Mouse (Mus musculus) limb, embryonic 14.5 days (tissue): ENCODE measurements around the gene Phgdh. TPM values are rescaled to one million over a fixed set of nuclear protein-coding genes. Genes with fewer than 3 reads are reported as not detected.

Experiments used
- ATAC-seq: fragments of 200-750 bp; cut with Nextera tagmentation; 2 replicates; pipeline ENCODE4 v1.8.0; 2017; ENCODE audit warnings: low read depth, moderate number of reproducible peaks, moderate TSS enrichment; ENCODE audit not compliant: low FRiP score
- DNase-seq: peaks from one replicate; pipeline ENCODE4 v3.0.0-alpha.2; 2015; ENCODE audit warnings: low spot score
- H3K27ac ChIP-seq: fragments of 300-500 bp; sonication (generic); replicated peaks from 2 replicates; pipeline ENCODE4 v1.5.1; 2014; ENCODE audit warnings: low read depth, mild to moderate bottlenecking, low read length, moderate library complexity, mixed read lengths
- H3K27me3 ChIP-seq: fragments of 300-500 bp; sonication (generic); 2 replicates; pipeline ENCODE4 v1.6.1; 2014; ENCODE audit warnings: low read length, mixed read lengths; ENCODE audit not compliant: control insufficient read depth, insufficient read depth
- H3K36me3 ChIP-seq: fragments of 300-500 bp; sonication (generic); 2 replicates; pipeline ENCODE4 v1.6.1; 2014; ENCODE audit warnings: mild to moderate bottlenecking, low read length, moderate library complexity, mixed read lengths; ENCODE audit not compliant: control insufficient read depth, insufficient read depth
- H3K4me1 ChIP-seq: fragments of 300-500 bp; sonication (generic); 2 replicates; pipeline ENCODE4 v1.6.1; 2014; ENCODE audit warnings: antibody characterized with exemption, low read length, mixed read lengths; ENCODE audit not compliant: control insufficient read depth, insufficient read depth
- H3K4me2 ChIP-seq: fragments of 300-500 bp; sonication (generic); replicated peaks from 2 replicates; pipeline ENCODE4 v1.6.1; 2014; ENCODE audit warnings: low read depth, mild to moderate bottlenecking, low read length, moderate library complexity; ENCODE audit not compliant: severe bottlenecking
- H3K4me3 ChIP-seq: fragments of 300-500 bp; sonication (generic); replicated peaks from 2 replicates; pipeline ENCODE4 v1.5.1; 2014; ENCODE audit warnings: low read length
- H3K9ac ChIP-seq: fragments of 300-500 bp; sonication (generic); 2 replicates; pipeline ENCODE4 v1.6.1; 2014; ENCODE audit warnings: mild to moderate bottlenecking, low read depth, low read length, moderate library complexity; ENCODE audit not compliant: severe bottlenecking
- H3K9me3 ChIP-seq: fragments of 300-500 bp; sonication (generic); 2 replicates; pipeline ENCODE4 v1.6.1; 2016; ENCODE audit warnings: low read length; ENCODE audit not compliant: control insufficient read depth
- POLR2A ChIP-seq: fragments of 200-500 bp; IDR thresholded peaks from 2 replicates; pipeline ENCODE4 v1.8.0; 2012; ENCODE audit warnings: inconsistent platforms, mild to moderate bottlenecking, moderate library complexity, borderline replicate concordance; ENCODE audit not compliant: insufficient read depth, insufficient read length; ENCODE audit errors: extremely low read depth
- WGBS: fragments of 180-500 bp; shearing (Covaris S2); extraction: QIAGEN DNeasy Blood & Tissue Kit; methylation state at CpG from one replicate; pipeline ENCODE4 v1.1.7; 2014; 5-methylcytosine and 5-hydroxymethylcytosine counted together
- polyA plus RNA-seq, 2 experiments: library from polyadenylated mRNA; depleted of rRNA in 1 of 2; stranded (reverse) in 1 of 2; unstranded in 1 of 2; fragments of >200 nt; fragmentation: Nextera tagmentation in 1 of 2; extraction: Ambion mirVana in 1 of 2; gene quantifications; 2 replicates each; pipeline versions ENCODE4 v1.2.1 to v1.2.3; 2012 to 2014

Gene Phgdh
- polyA plus RNA-seq, 2 experiments = 135 to 219 TPM

DNA sequence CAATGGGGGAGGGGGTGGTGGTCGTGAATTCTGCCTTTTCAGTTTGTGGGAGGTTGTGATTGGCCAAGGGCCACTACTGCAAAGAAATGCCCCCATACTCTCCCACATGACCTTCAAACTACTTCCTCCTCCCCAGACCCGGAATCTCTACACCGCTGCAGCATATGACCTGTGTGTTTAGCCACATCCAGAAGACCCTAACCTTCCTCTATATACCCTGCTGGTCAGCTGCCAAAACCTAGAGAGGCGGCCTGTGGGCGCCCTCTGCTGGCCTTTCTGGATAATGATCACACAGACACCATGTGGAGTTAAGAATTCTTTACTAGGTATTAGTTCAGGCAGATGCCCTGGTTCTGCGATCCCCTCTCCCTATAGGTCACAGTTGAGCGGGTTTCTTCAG, 26.9 kb downstream of the Phgdh start:
- Histone ChIP-seq H3K27ac (no peak overlapping the region), H3K4me3 (no peak overlapping the region), H3K36me3 (peaks cover 29% of the 10 kb centered on the region), H3K4me1 (peaks cover 12% of the 10 kb centered on the region), H3K9ac (no peak overlapping the region), H3K9me3 (no peaks in the 10 kb centered on the region), H3K27me3 (no peaks in the 10 kb centered on the region), H3K4me2 (no peak overlapping the region)
- 40% methylated on average over 6 of the region's 7 CpGs for WGBS
- DNase-seq (peak; percentile 54), ATAC-seq (peak; percentile 35; the same call in 1 of the 2 replicates)
- TF ChIP-seq POLR2A = no peak

GRCm38 (mm10) chr3:98310456-98310855, 29.3 kb downstream of the Phgdh start:
- H3K27me3 ChIP-seq = no peaks in the 10 kb centered on the region
- no peak overlapping the region for H3K9ac ChIP-seq
- ATAC-seq = no peak
- H3K9me3 ChIP-seq = no peaks in the 10 kb centered on the region
- no peak overlapping the region for H3K4me2 ChIP-seq
- H3K36me3 ChIP-seq = peaks cover 16% of the 10 kb centered on the region; the same call in 1 of the 2 replicates
- 92% methylated on average over 1 of the region's 1 CpGs for WGBS
- H3K27ac ChIP-seq = no peak overlapping the region
- H3K4me3 ChIP-seq = no peak overlapping the region
- no peak for TF ChIP-seq POLR2A
- DNase-seq = no peak
- H3K4me1 ChIP-seq = no peaks in the 10 kb centered on the region

GRCm38 (mm10) chr3:98308606-98309005, 31.2 kb downstream of the Phgdh start:
- no peak for TF ChIP-seq POLR2A
- DNase-seq (no peak), ATAC-seq (no peak)
- no peaks in the 10 kb centered on the region for H3K4me1 ChIP-seq
- H3K9me3 ChIP-seq = no peaks in the 10 kb centered on the region
- H3K4me3 ChIP-seq = no peak overlapping the region
- peaks cover 4% of the 10 kb centered on the region; the same call in 1 of the 2 replicates for H3K36me3 ChIP-seq
- no peaks in the 10 kb centered on the region for H3K27me3 ChIP-seq
- WGBS = 87% methylated on average over 6 of the region's 6 CpGs
- no peak overlapping the region for H3K4me2 ChIP-seq
- no peak overlapping the region for H3K27ac ChIP-seq
- no peak overlapping the region for H3K9ac ChIP-seq

- no peaks in the 10 kb centered on the region for H3K27me3 ChIP-seq
- DNase-seq (no peak), ATAC-seq (no peak)
- H3K4me3 ChIP-seq = no peak overlapping the region
- no peak overlapping the region for H3K27ac ChIP-seq
- no peak overlapping the region for H3K9ac ChIP-seq
- 94% methylated on average over 3 of the region's 3 CpGs for WGBS
- no peaks in the 10 kb centered on the region for H3K36me3 ChIP-seq
- H3K9me3 ChIP-seq = no peaks in the 10 kb centered on the region
- no peaks in the 10 kb centered on the region for H3K4me1 ChIP-seq
- no peak for TF ChIP-seq POLR2A
- H3K4me2 ChIP-seq = no peak overlapping the region
Observed at GRCm38 (mm10) chr3:98301761-98302160, 38.0 kb downstream of the Phgdh start.

GRCm38 (mm10) chr3:98300266-98300665, 39.5 kb downstream of the Phgdh start:
- no peak for ATAC-seq
- Histone ChIP-seq H3K27me3 (no peaks in the 10 kb centered on the region), H3K9ac (no peak overlapping the region), H3K36me3 (no peaks in the 10 kb centered on the region), H3K4me3 (no peak overlapping the region), H3K4me1 (no peaks in the 10 kb centered on the region), H3K27ac (no peak overlapping the region), H3K4me2 (no peak overlapping the region), H3K9me3 (no peaks in the 10 kb centered on the region)
- WGBS = 90% methylated on average over 4 of the region's 4 CpGs
- no peak for DNase-seq
- TF ChIP-seq POLR2A = no peak
